8 mouse cellular contexts compared by ENCODE assay signal in the genomic region with DNA sequence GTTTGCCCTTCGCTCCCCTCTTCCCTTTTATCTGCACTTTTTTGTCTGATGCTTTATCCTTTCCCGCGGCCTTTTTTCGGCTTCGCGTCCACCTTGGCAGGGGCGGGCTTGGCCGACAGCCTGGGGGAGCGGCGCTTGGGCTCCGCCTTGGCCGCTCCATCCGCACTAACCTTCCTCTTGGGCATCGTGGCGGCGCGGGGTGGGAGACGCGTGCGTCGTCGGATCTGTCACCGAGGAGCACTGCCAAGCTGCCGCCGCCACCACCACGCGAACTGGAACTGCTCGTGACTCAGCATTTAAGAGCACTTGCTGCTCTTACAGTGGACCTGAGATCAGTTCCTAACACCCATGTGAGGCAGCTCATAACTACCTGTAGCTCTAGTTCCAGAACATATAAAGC. TPM values are rescaled to one million over a fixed set of nuclear protein-coding genes. Genes with fewer than 3 reads are reported as not detected.
DNase-seq lines count a peak whose midpoint lies in the region; ATAC-seq and TF ChIP-seq lines count a peak whose summit lies in the region.
"Not testable (repeated sequence)": the region's sequence is repeated elsewhere in the genome, so short reads cannot be mapped to it uniquely, and the experiment has no call there.

No protein-coding gene starts in this region.

- not testable (repeated sequence) for H3K27ac ChIP-seq in embryonic facial prominence, embryonic 12.5 days; hindbrain, embryonic 15.5 days (replicated peaks); lung, postnatal 0 days (ENCODE audit: low read length); neural tube, embryonic 13.5 days (replicated peaks); testis, adult 2 months (ENCODE audit: control insufficient read depth, insufficient read depth, low read depth, low read length)

- not testable (repeated sequence) for H3K36me3 ChIP-seq in embryonic facial prominence, embryonic 12.5 days; hindbrain, embryonic 15.5 days; lung, postnatal 0 days (ENCODE audit: insufficient read depth, low read length); neural tube, embryonic 13.5 days; testis, adult 2 months (ENCODE audit: control insufficient read depth, insufficient read depth, low read length)

- not testable (repeated sequence) for TF ChIP-seq CTCF in lung, postnatal 0 days (IDR thresholded peaks at IDR 0.05); testis, adult 2 months (IDR thresholded peaks at IDR 0.05; ENCODE audit: control insufficient read depth, insufficient read depth, insufficient replicate concordance, low read depth, low read length)

- H3K4me1 ChIP-seq in embryonic facial prominence, embryonic 12.5 days; hindbrain, embryonic 15.5 days (replicated peaks); lung, postnatal 0 days (ENCODE audit: insufficient read depth, low read depth, low read length); neural tube, embryonic 13.5 days (replicated peaks); testis, adult 2 months (ENCODE audit: control insufficient read depth, insufficient read depth, low read length): not testable (repeated sequence)

- H3K4me3 ChIP-seq in embryonic facial prominence, embryonic 12.5 days: peak overlapping the region; percentile 31
- H3K4me3 ChIP-seq in hindbrain, embryonic 15.5 days: peak overlapping the region; percentile 40
- peak overlapping the region; percentile 28 for H3K4me3 ChIP-seq in lung, postnatal 0 days (ENCODE audit: low read depth, low read length)
- peak overlapping the region; percentile 35 for H3K4me3 ChIP-seq in neural tube, embryonic 13.5 days
- peak overlapping the region; percentile 17 for H3K4me3 ChIP-seq in testis, adult 2 months (ENCODE audit: control insufficient read depth, low read depth, low read length)

- peak overlapping the region; percentile 36 for H3K9ac ChIP-seq in embryonic facial prominence, embryonic 12.5 days
- peak overlapping the region; percentile 26; the same call in 1 of the 2 replicates for H3K9ac ChIP-seq in hindbrain, embryonic 15.5 days
- not testable (repeated sequence) for H3K9ac ChIP-seq in lung, postnatal 0 days (replicated peaks; ENCODE audit: low read depth)
- H3K9ac ChIP-seq in neural tube, embryonic 13.5 days: peak overlapping the region; percentile 57

- H3K4me2 ChIP-seq in embryonic facial prominence, embryonic 12.5 days (replicated peaks): peak overlapping the region; percentile 64
- peak overlapping the region; percentile 67 for H3K4me2 ChIP-seq in hindbrain, embryonic 15.5 days
- peak overlapping the region; percentile 51 for H3K4me2 ChIP-seq in lung, postnatal 0 days (replicated peaks; ENCODE audit: low read depth, low read length)
- peak overlapping the region; percentile 59 for H3K4me2 ChIP-seq in neural tube, embryonic 13.5 days

- ATAC-seq in embryonic facial prominence, embryonic 12.5 days (ENCODE audit: insufficient number of reproducible peaks, insufficient read depth, low FRiP score, low TSS enrichment); neural tube, embryonic 13.5 days (ENCODE audit: low read depth): not testable (repeated sequence)
- 0 out of 2 replicates have a peak, but pooled peaks have one; percentile 30 for ATAC-seq in hindbrain, embryonic 15.5 days (ENCODE audit: low FRiP score, low read depth)
- peak; percentile 56 for ATAC-seq in lung, postnatal 0 days

- TF ChIP-seq EP300 in lung, postnatal 0 days (IDR thresholded peaks at IDR 0.05): not testable (repeated sequence)

- DNase-seq in adrenal gland, postnatal 14 days: peak; percentile 76
- peak; percentile 27 for DNase-seq in gastrocnemius, postnatal 25 days
- DNase-seq in left cerebral cortex, postnatal 14 days (ENCODE audit: low spot score in 2 of 2): peak; percentile 53 to 61
- DNase-seq in lung, postnatal 0 days (ENCODE audit: low spot score): peak; percentile 52

- not testable (repeated sequence) for H3K27me3 ChIP-seq in embryonic facial prominence, embryonic 12.5 days; hindbrain, embryonic 15.5 days; lung, postnatal 0 days (replicated peaks; ENCODE audit: insufficient read depth, low read length); neural tube, embryonic 13.5 days; testis, adult 2 months (ENCODE audit: control insufficient read depth, insufficient read depth, low read length)

- TF ChIP-seq POLR2A in testis, adult 2 months (IDR thresholded peaks at IDR 0.05; ENCODE audit: control insufficient read depth, low read depth, low read length): not testable (repeated sequence)

- intact Hi-C loops in left cerebral cortex, postnatal 14 days (cut with DNase I): not testable (repeated sequence)

- H3K9me3 ChIP-seq in embryonic facial prominence, embryonic 12.5 days; hindbrain, embryonic 15.5 days; lung, postnatal 0 days (ENCODE audit: low read length); neural tube, embryonic 13.5 days: not testable (repeated sequence)

- 1% methylated on average over 28 of the region's 28 CpGs for WGBS in embryonic facial prominence, embryonic 12.5 days
- 4% methylated on average over 28 of the region's 28 CpGs for WGBS in hindbrain, embryonic 15.5 days
- WGBS in lung, postnatal 0 days: 1% methylated on average over 28 of the region's 28 CpGs
- 2% methylated on average over 28 of the region's 28 CpGs for WGBS in neural tube, embryonic 13.5 days

RNA-seq across cellular contexts. Expression of gene Myl4, which starts 20.9 kb away (rescaled TPM):
- 2.3 and 4.3 TPM in 2 replicates for total RNA-seq in adrenal gland, postnatal 14 days (2021)
- 25.6 and 35.4 TPM in 2 replicates for polyA plus RNA-seq in embryonic facial prominence, embryonic 12.5 days (2016; fragmentation: Nextera tagmentation; extraction: Ambion mirVana)
- 10 to 100 TPM in 1 of 2 experiments, 1 to 10 TPM in 1; 9.0 to 10.6 TPM for total RNA-seq in gastrocnemius, postnatal 25 days (2021)
- polyA plus RNA-seq in hindbrain, embryonic 15.5 days (2015; fragmentation: Nextera tagmentation; extraction: Ambion mirVana): 2.8 and 5.1 TPM in 2 replicates
- 10 to 100 TPM; 22.9 to 27.2 TPM for total RNA-seq in left cerebral cortex, postnatal 14 days (2021)
- polyA plus RNA-seq in lung, postnatal 0 days (2015; fragmentation: Nextera tagmentation; extraction: Ambion mirVana): 80.4 and 87.4 TPM in 2 replicates
- polyA plus RNA-seq in neural tube, embryonic 13.5 days (2015; fragmentation: Nextera tagmentation; extraction: Ambion mirVana): 8.5 and 20.8 TPM in 2 replicates
- 57.4 and 63.7 TPM in 2 replicates for polyA plus RNA-seq in testis, adult 2 months (2012; rRNA removed)

RNA-seq across cellular contexts. Expression of gene Cdc27, which starts 21.0 kb away (rescaled TPM):
- total RNA-seq in adrenal gland, postnatal 14 days (2021): 59.1 and 61.0 TPM in 2 replicates
- polyA plus RNA-seq in embryonic facial prominence, embryonic 12.5 days (2016; fragmentation: Nextera tagmentation; extraction: Ambion mirVana): 48.5 and 52.1 TPM in 2 replicates
- 10 to 100 TPM; 24.5 to 25.0 TPM for total RNA-seq in gastrocnemius, postnatal 25 days (2021)
- polyA plus RNA-seq in hindbrain, embryonic 15.5 days (2015; fragmentation: Nextera tagmentation; extraction: Ambion mirVana): 34.2 and 39.9 TPM in 2 replicates
- total RNA-seq in left cerebral cortex, postnatal 14 days (2021): 10 to 100 TPM; 59.6 to 67.6 TPM
- 18.4 and 20.0 TPM in 2 replicates for polyA plus RNA-seq in lung, postnatal 0 days (2015; fragmentation: Nextera tagmentation; extraction: Ambion mirVana)
- polyA plus RNA-seq in neural tube, embryonic 13.5 days (2015; fragmentation: Nextera tagmentation; extraction: Ambion mirVana): 40.6 and 47.2 TPM in 2 replicates
- polyA plus RNA-seq in testis, adult 2 months (2012; rRNA removed): 24.9 and 29.5 TPM in 2 replicates

RNA-seq across cellular contexts. Expression of gene Itgb3, which starts 36.4 kb away (rescaled TPM):
- 12.5 and 13.8 TPM in 2 replicates for total RNA-seq in adrenal gland, postnatal 14 days (2021)
- polyA plus RNA-seq in embryonic facial prominence, embryonic 12.5 days (2016; fragmentation: Nextera tagmentation; extraction: Ambion mirVana): 3.7 TPM in 2 replicates
- total RNA-seq in gastrocnemius, postnatal 25 days (2021): 1 to 10 TPM; 1.2 to 1.7 TPM
- polyA plus RNA-seq in hindbrain, embryonic 15.5 days (2015; fragmentation: Nextera tagmentation; extraction: Ambion mirVana): 1.5 and 1.7 TPM in 2 replicates
- 1 to 10 TPM; 4.3 to 4.5 TPM for total RNA-seq in left cerebral cortex, postnatal 14 days (2021)
- polyA plus RNA-seq in lung, postnatal 0 days (2015; fragmentation: Nextera tagmentation; extraction: Ambion mirVana): 6.9 and 7.1 TPM in 2 replicates
- polyA plus RNA-seq in neural tube, embryonic 13.5 days (2015; fragmentation: Nextera tagmentation; extraction: Ambion mirVana): 2.9 and 3.1 TPM in 2 replicates
- 1.3 and 1.4 TPM in 2 replicates for polyA plus RNA-seq in testis, adult 2 months (2012; rRNA removed)
